Mouse (Mus musculus) CD8-positive naive resting alpha-beta T cell, adult 2 months (primary cell): Measurements from ENCODE around the gene Trpc4.

ENCODE experiments used
- DNase-seq, 2 experiments: peaks; one replicate each; pipeline ENCODE4 v3.0.0; 2022; ENCODE audit warnings: low read depth in 2 of 2, low spot score in 2 of 2

The Trpc4 gene

GRCm38 (mm10) chr3:54155639-54156315 lies at the start of gene Trpc4:
Gene Trpc4 (plus strand): TSS chr3:54156035.
- no peak for DNase-seq

GRCm38 (mm10) chr3:54111489-54111888 lies 44.3 kb upstream of the Trpc4 start:
- no peak for DNase-seq

DNA sequence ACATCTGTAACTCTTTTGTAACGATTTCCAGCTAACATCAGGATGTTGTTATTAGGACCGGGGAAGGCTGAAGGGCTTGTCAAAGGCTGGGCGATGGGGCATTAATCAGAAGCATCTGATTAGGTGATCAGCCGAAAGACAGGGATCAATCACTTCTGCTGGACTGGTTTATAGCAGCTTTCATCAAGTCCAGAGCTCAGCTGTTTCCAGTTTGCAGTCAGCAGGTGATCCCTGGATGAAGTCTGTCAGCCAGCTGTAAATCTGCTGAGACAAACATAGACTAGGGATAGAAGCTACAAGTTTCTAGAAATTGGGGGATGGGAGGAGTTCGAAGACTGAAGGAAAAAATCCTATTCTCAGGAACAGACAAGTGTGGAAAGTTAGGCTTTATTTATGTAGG lies 20.5 kb upstream of the Trpc4 start:
- no peak for DNase-seq

- DNase-seq, result no peak
These were observed 14.5 kb upstream of the Trpc4 start for GRCm38 (mm10) chr3:54141376-54141775.

- DNase-seq, result no peak
These were observed 794 bp upstream of the Trpc4 start for GRCm38 (mm10) chr3:54154844-54155638.

DNA sequence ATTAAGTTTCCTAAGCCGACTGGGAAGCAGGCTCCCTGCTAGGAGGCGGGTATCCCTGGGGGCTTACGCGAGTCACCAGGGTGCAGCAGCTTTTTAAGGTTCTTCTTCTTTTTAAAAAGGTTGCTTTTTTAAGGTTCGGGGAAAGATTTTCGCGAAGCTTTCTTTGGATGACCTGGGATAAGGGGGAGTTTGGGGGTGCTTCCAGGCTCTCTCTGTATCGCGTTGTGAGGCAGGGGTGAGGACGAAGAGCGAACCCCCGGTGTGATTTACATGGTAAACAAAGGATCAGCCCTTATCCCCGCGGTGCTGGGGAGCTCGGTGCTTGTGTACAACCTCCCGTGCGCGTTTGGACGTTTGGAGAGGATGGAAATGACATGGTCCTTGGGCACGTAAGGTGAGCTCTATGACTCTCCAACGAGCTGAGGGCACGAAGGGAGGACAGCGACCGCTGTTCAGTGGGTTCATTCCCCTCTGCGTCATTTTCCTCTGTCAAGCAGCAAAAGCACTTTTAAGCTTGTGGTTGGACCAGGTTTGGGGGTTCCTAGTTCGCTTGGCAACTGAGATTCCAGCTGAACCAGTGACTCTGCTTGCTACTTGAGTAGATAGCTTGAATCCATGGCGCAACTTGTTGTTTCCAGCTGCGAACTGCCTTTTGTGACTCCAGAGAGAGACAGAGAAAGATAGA lies 623 bp downstream of the Trpc4 start:
- no peak for DNase-seq

DNA sequence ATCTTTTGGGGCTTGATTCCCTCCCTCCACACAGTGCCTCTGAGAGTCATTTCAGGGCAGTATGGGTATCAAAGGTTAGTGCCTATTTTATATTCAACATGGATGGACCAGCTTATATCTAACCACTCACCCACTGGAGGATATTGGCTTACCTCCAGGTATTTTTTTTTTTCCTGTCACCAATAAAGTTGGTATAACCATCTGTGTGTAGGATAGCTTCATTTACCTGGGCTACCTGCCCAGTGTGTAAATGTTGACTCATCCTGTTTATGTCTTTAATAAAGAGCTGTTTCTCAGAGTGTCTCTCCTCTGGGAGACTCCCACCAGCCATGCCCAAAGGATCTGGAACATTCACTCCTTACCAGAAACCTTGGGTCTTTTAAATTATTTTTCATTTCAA lies 14.9 kb downstream of the Trpc4 start:
- no peak for DNase-seq

DNA sequence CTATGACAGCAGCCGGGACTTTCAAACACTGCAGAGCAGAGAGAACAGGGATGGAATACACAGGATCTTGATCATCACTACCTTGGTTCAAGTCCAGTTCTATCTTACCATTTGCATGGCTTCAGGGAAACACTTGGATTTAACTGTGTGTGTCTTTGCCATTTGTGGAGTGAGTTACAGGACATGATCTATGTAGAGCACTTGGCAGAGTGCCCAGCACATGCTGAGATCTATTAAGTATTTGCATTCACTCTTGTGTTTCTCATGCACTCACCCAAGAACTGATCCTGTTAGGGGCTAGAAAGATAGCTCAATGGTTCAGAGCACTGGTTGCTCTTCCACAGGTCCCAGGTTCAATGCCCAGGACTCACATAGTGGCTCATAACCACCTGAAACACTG lies 21.5 kb downstream of the Trpc4 start:
- no peak for DNase-seq

DNA sequence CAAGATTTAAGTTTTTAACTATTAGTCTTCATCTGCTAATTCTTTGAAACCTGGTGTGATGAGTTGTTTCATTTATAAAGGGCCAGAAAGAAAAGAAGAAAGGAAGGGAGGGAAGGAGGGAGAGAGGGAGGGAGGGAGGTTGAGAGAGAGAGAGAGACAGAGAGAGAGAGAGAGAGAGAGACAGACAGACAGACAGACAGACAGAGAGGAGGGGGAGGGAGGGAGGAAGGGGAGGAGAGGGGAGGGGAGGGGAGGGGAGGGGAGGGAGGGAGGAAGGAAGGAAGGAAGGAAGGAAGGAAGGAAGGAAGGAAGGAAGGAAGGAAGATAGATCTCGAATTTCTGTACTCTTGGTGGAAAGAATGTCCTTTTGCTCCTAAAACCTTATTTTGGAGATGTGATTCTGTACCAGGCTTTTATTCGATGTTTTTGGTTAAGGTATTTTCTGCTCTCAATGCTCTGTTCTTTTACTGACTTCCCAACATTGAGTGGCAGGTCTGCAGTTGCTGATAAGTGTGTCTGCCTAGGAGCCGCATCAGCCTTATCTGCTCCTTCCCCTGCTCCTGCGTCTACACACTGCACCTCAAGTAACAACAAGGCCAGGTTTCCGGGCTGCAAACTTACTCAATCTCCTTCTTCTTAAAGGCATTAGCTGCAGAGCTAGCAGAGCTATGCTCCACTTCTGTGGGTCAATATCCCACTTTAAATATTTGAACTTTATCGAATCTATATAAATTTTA lies 35.3 kb downstream of the Trpc4 start:
- DNase-seq, result no peak

GRCm38 (mm10) chr3:54201231-54201630 lies 45.4 kb downstream of the Trpc4 start:
- DNase-seq, result no peak

GRCm38 (mm10) chr3:54204386-54204785 lies 48.6 kb downstream of the Trpc4 start:
- DNase-seq, result no peak

DNA sequence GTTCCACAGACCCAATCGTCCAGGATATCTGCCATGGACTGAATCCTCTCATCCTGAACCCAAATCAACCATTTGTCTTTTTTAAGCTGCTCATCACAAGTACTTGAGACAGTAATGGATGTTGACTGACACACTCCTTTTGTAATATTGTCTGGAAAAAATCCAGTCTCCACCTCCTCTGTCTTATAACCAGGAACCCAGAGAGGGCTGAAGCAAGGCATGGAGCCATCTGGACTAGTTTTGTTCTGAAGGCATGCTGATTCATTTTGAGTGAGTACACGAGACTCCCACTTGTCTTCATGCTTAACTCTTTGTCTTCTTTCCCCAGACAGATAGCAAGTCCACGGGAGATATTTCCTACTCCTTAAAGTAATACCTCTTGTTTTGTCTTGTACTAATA lies 54.3 kb downstream of the Trpc4 start:
- no peak for DNase-seq

GRCm38 (mm10) chr3:54211441-54211840 lies 55.6 kb downstream of the Trpc4 start:
- no peak for DNase-seq

- DNase-seq, result no peak
These were observed 66.7 kb downstream of the Trpc4 start for GRCm38 (mm10) chr3:54222549-54222948.

- DNase-seq, result no peak
These were observed 72.6 kb downstream of the Trpc4 start for GRCm38 (mm10) chr3:54228463-54228862.

DNA sequence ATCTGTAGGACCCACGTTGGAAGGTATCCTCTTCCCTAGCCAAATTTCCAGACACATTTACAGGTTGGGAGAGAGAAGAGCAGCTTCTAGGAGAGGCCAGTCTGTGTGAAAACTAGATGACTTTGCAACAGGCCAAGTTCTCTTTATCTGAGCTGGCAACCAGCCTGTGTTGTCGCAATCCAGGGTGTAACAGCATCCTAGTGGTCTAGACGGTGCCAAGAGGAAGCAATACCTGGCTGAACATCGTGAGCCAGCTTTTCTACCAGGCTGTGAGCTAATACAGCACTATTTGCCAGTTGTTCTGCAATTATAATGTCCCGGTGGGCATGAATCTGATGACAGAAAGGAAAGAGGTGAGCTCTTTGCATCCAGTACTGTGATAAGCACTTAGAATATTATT lies 83.1 kb downstream of the Trpc4 start:
- no peak for DNase-seq

GRCm38 (mm10) chr3:54239426-54239825 lies 83.6 kb downstream of the Trpc4 start:
- no peak for DNase-seq

DNA sequence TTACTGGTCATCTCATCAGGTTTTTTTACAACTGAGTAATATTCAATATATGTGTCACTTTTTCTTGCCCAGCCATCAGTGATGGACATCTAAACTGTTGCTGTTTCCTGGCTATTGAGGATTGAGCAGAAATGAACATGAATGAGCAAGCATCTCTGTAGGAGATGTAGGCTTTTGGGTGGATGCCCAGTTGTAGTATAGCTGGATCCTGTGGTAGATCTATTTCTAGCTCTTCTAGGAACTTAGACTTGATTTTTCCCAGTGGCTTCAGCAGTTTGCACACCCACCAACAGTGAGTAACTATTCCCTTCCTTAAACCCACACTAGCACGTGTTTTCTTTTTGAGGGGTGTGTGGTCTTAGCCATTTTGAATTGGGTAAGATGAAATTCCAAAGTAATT lies 87.3 kb downstream of the Trpc4 start:
- no peak for DNase-seq

- no peak for DNase-seq
These were observed 89.1 kb downstream of the Trpc4 start for GRCm38 (mm10) chr3:54244729-54245465.

GRCm38 (mm10) chr3:54246416-54246815 lies 90.6 kb downstream of the Trpc4 start:
- DNase-seq, result no peak

- no peak for DNase-seq
These were observed 93.5 kb downstream of the Trpc4 start for GRCm38 (mm10) chr3:54249311-54249710.
